Comparison of ENCODE assay signal across 30 mouse cellular contexts in the genomic region with DNA sequence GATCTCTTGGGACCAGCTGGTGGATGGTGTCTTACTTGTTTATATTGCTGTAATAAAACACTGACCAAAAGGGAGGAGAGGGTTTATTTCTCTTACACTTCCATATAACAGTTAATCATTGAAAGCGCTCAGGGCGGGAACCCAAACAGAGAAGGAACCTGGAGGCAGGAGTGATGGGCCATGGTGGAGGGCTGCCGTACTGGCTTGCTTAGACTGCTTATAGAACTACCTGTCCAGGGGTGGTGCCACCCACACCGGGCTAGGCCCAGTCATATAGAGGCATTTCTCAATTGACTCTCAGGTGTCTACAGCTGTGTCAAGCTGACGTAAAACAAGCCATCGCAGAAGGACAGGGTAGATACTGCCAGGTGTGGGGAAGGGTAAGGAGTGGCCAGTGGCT. TPM values are rescaled to one million over a fixed set of nuclear protein-coding genes. Genes with fewer than 3 reads are reported as not detected.
DNase-seq lines count a peak whose midpoint lies in the region; ATAC-seq lines count a peak whose summit lies in the region.
"Had no signal": no experiment of that assay in that cellular context is flagged by ENCODE, and none has a peak within 500 bp of the region (broad histone marks: within the 10 kb centered on the region; RNA-seq: fewer than 3 reads in every experiment).

No protein-coding gene starts in this region.

- H3K4me1 ChIP-seq in intestine, embryonic 14.5 days (replicated peaks; ENCODE audit: control insufficient read depth, insufficient read depth, low read length), result no peaks in the 10 kb centered on the region
- peaks cover 14% of the 10 kb centered on the region for H3K4me1 ChIP-seq in intestine, embryonic 16.5 days (ENCODE audit: control insufficient read depth, insufficient read depth, low read length)

- WGBS in intestine, embryonic 14.5 days, result 51% methylated on average over 6 of the region's 6 CpGs
- 42% methylated on average over 6 of the region's 6 CpGs for whole genome bisulfite sequencing in intestine, embryonic 16.5 days
- WGBS in large intestine, adult 2 months, result 17% methylated on average over 6 of the region's 6 CpGs

- no peaks in the 10 kb centered on the region for H3K9me3 ChIP-seq in intestine, embryonic 14.5 days (ENCODE audit: control insufficient read depth, low read length)
- no peaks in the 10 kb centered on the region for H3K9me3 ChIP-seq in intestine, embryonic 16.5 days (ENCODE audit: control insufficient read depth, low read length)
- H3K9me3 ChIP-seq: embryonic facial prominence, embryonic 13.5 days; embryonic facial prominence, embryonic 15.5 days; forebrain, embryonic 10.5 days; forebrain, embryonic 12.5 days; G1E had no signal

- 0 out of 2 replicates have a peak overlapping the region, but pooled peaks have one; percentile 7 for H3K27ac ChIP-seq in intestine, embryonic 14.5 days (ENCODE audit: low read depth)
- peak overlapping the region; percentile 65 for H3K27ac ChIP-seq in intestine, embryonic 16.5 days (ENCODE audit: low read length)
- H3K27ac ChIP-seq: embryonic facial prominence, embryonic 13.5 days; embryonic facial prominence, embryonic 15.5 days; forebrain, embryonic 10.5 days; forebrain, embryonic 12.5 days had no signal

- no peak overlapping the region for H3K9ac ChIP-seq in intestine, embryonic 14.5 days (ENCODE audit: low read length)
- H3K9ac ChIP-seq in intestine, embryonic 16.5 days (ENCODE audit: low read depth, low read length), result no peak overlapping the region
- H3K9ac ChIP-seq: embryonic facial prominence, embryonic 13.5 days; embryonic facial prominence, embryonic 15.5 days; forebrain, embryonic 12.5 days had no signal

- peaks cover 16% of the 10 kb centered on the region for H3K27me3 ChIP-seq in intestine, embryonic 14.5 days (replicated peaks; ENCODE audit: control insufficient read depth, insufficient read depth, low read length)
- H3K27me3 ChIP-seq in intestine, embryonic 16.5 days (replicated peaks; ENCODE audit: control insufficient read depth, insufficient read depth, low read length), result peaks cover 6% of the 10 kb centered on the region
- H3K27me3 ChIP-seq: Patski had no signal

- no peak overlapping the region for H3K4me3 ChIP-seq in intestine, embryonic 14.5 days (ENCODE audit: low read depth, low read length)
- no peak overlapping the region for H3K4me3 ChIP-seq in intestine, embryonic 16.5 days (ENCODE audit: low read length)
- H3K4me3 ChIP-seq: embryonic facial prominence, embryonic 13.5 days; embryonic facial prominence, embryonic 15.5 days; erythroblast, embryonic 14.5 days; forebrain, embryonic 10.5 days; forebrain, embryonic 12.5 days had no signal

- DNase-seq in cerebellum, adult 11-12 months, result peak; percentile 27
- peak; percentile 65 for DNase-seq in intestine, embryonic 14.5 days (ENCODE audit: low spot score)
- DNase-seq in large intestine, adult 2 months (ENCODE audit: low read depth, low spot score), result peak; percentile 88
- no peak for DNase-seq in layer of hippocampus, adult 8-10 months (ENCODE audit: low spot score in 2 of 2)
- DNase-seq in heart, adult 9 months (ENCODE audit: low spot score in 2 of 2), result no peak
- DNase-seq in urinary bladder, postnatal 4 days (ENCODE audit: low spot score in 2 of 2), result no peak
- DNase-seq: adrenal gland, adult 8-10 months; adrenal gland, postnatal 14 days; adrenal gland, postnatal 36 days; B cell, adult 2 months; cerebellum, adult 11 months; cerebellum, adult 2 months; cerebellum, adult 9-10 months; cerebellum, postnatal 10 days; cerebellum, postnatal 25 days; embryo, embryonic 11 days had no signal

- H3K36me3 ChIP-seq in intestine, embryonic 14.5 days (ENCODE audit: control insufficient read depth, insufficient read depth, low read length), result no peaks in the 10 kb centered on the region
- no peaks in the 10 kb centered on the region for H3K36me3 ChIP-seq in intestine, embryonic 16.5 days (ENCODE audit: control insufficient read depth, insufficient read depth, low read length)
- H3K36me3 ChIP-seq: embryonic facial prominence, embryonic 13.5 days; embryonic facial prominence, embryonic 15.5 days; forebrain, embryonic 10.5 days; forebrain, embryonic 12.5 days; G1E had no signal

- no peak for ATAC-seq in cerebellum, adult (ENCODE audit: insufficient number of reproducible peaks, low FRiP score, low TSS enrichment)
- ATAC-seq in intestine, embryonic 14.5 days (replicated peaks; ENCODE audit: low FRiP score, low TSS enrichment, low read depth), result peak; percentile 79
- peak; percentile 55 for ATAC-seq in intestine, embryonic 16.5 days
- ATAC-seq: activated CD4-positive, CD25-positive, alpha-beta regulatory T cell, adult 4 months; CD4-positive, CD25-positive, alpha-beta regulatory T cell, adult 4 months; forebrain, embryonic 14.5 days; forebrain, embryonic 16.5 days; Patski had no signal

- no peak overlapping the region for H3K4me2 ChIP-seq in intestine, embryonic 14.5 days (ENCODE audit: low read length)
- 0 out of 2 replicates have a peak overlapping the region, but pooled peaks have one; percentile 6 for H3K4me2 ChIP-seq in intestine, embryonic 16.5 days (ENCODE audit: low read depth, low read length)
- H3K4me2 ChIP-seq: embryonic facial prominence, embryonic 13.5 days; embryonic facial prominence, embryonic 15.5 days; forebrain, embryonic 12.5 days had no signal

RNA-seq across cellular contexts. Expression of gene Prkcz, which starts 5.6 kb away (rescaled TPM):
- polyA plus RNA-seq in intestine, embryonic 14.5 days (2014; fragmentation: Nextera tagmentation; extraction: Ambion mirVana), result 21.9 and 24.1 TPM in 2 replicates
- 32.8 and 38.7 TPM in 2 replicates for polyA plus RNA-seq in intestine, embryonic 16.5 days (2015; fragmentation: Nextera tagmentation; extraction: Ambion mirVana)
- 79.9 and 81.5 TPM in 2 replicates for polyA plus RNA-seq in large intestine, adult 2 months (2012; rRNA removed)
- 100 to 1,000 TPM; 144 to 189 (median 169) TPM for total RNA-seq in layer of hippocampus, adult 8-10 months (2022)
- polyA plus RNA-seq: G1E had no signal

RNA-seq across cellular contexts. Expression of gene Gabrd, which starts 31.1 kb away (rescaled TPM):
- polyA plus RNA-seq in intestine, embryonic 14.5 days (2014; fragmentation: Nextera tagmentation; extraction: Ambion mirVana), result 0.18 TPM in 1 of 2 replicates, not detected in the other
- 0.11 and 0.15 TPM in 2 replicates for polyA plus RNA-seq in intestine, embryonic 16.5 days (2015; fragmentation: Nextera tagmentation; extraction: Ambion mirVana)
- polyA plus RNA-seq in large intestine, adult 2 months (2012; rRNA removed), result 0.51 and 0.94 TPM in 2 replicates
- 10 to 100 TPM; 23.0 to 25.0 (median 24.7) TPM for total RNA-seq in layer of hippocampus, adult 8-10 months (2022)
- total RNA-seq: G1E had no signal
- polyA plus RNA-seq: embryonic facial prominence, embryonic 11.5 days; embryonic facial prominence, embryonic 13.5 days; erythroblast, embryonic 14.5 days; forebrain, embryonic 10.5 days; forebrain, embryonic 12.5 days; G1E; Patski had no signal

RNA-seq across cellular contexts. Expression of gene Cfap74, which starts 42.2 kb away (rescaled TPM):
- 1.8 and 3.0 TPM in 2 replicates for polyA plus RNA-seq in intestine, embryonic 14.5 days (2014; fragmentation: Nextera tagmentation; extraction: Ambion mirVana)
- 1.4 and 1.5 TPM in 2 replicates for polyA plus RNA-seq in intestine, embryonic 16.5 days (2015; fragmentation: Nextera tagmentation; extraction: Ambion mirVana)
- 1.2 and 2.6 TPM in 2 replicates for polyA plus RNA-seq in large intestine, adult 2 months (2012; rRNA removed)
- 10 to 100 TPM; 11.0 to 16.5 (median 15.2) TPM for total RNA-seq in layer of hippocampus, adult 8-10 months (2022)
- polyA plus RNA-seq: erythroblast, embryonic 14.5 days; G1E had no signal

Comparison
In these comparisons a context has a peak if more than half of its experiments do, and no peak if none do; other contexts are left out.
1. DNase-seq: peak in cerebellum, adult 11-12 months (single experiment), intestine, embryonic 14.5 days (single experiment) and large intestine, adult 2 months (single experiment); none in layer of hippocampus, adult 8-10 months (0 of 2), heart, adult 9 months (0 of 2) and urinary bladder, postnatal 4 days (0 of 2).